Mouse (Mus musculus) cerebellum, adult 2 months (tissue): ENCODE measurements around the gene Fam92b.

Experiments
- CTCF ChIP-seq: fragments of 200-500 bp; IDR thresholded peaks from 2 replicates; pipeline ENCODE4 v1.5.1; 2011; ENCODE audit warnings: low read depth, mild to moderate bottlenecking, control low read depth, low read length, moderate library complexity, borderline replicate concordance; ENCODE audit not compliant: insufficient read depth
- POLR2A ChIP-seq: fragments of 200-500 bp; IDR thresholded peaks from 2 replicates; pipeline ENCODE4 v1.6.1; 2011; ENCODE audit warnings: low read length, control low read depth, borderline replicate concordance; ENCODE audit not compliant: insufficient read depth

DNA sequence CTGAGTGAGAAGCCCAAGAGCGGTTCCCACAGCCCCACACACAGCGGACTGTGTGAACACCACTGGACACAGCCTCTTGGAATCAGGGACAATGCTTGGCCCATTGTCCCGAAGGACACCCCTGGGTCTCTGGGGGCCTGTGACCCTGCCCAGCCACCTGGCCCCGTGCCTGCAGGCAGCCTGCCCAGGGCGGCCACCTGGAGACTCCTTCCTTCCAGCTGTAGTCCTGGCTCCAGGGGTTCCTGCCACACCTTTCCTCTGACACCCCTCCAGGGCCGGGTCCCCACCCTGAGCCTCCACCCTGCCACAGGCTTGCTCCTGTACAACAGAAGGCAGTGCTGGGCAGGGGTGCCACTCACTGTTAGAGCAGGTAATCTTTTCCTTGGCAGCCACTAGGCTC lies 11.2 kb upstream of the Fam92b start:
- TF ChIP-seq CTCF (no peak), POLR2A (no peak)
